Mouse (Mus musculus) lung, embryonic 15.5 days (tissue): ENCODE measurements at regions not wholly inside any gene's neighbourhood (a gene's known extent, or its start where the extent isn't known, plus 50 kb on each side); places are given as distances from the start of the nearest gene placed in this dataset.

Source experiments
- ATAC-seq: fragments of 200-750 bp; cut with Nextera tagmentation; 2 replicates; pipeline ENCODE4 v1.8.0; 2017; ENCODE audit warnings: moderate number of reproducible peaks, borderline replicate concordance; ENCODE audit not compliant: low FRiP score, low TSS enrichment; ENCODE audit errors: extremely low read depth
- H3K27ac ChIP-seq: fragments of 300-500 bp; sonication (generic); 2 replicates; pipeline ENCODE4 v1.5.1; 2015; ENCODE audit warnings: moderate library complexity, mild to moderate bottlenecking, inconsistent platforms
- H3K27me3 ChIP-seq: fragments of 300-500 bp; sonication (generic); 2 replicates; pipeline ENCODE4 v1.6.1; 2015; ENCODE audit warnings: inconsistent platforms
- H3K36me3 ChIP-seq: fragments of 300-500 bp; sonication (generic); 2 replicates; pipeline ENCODE4 v1.6.1; 2015; ENCODE audit warnings: inconsistent platforms
- H3K4me1 ChIP-seq: fragments of 300-500 bp; sonication (generic); 2 replicates; pipeline ENCODE4 v1.6.1; 2015; ENCODE audit warnings: inconsistent platforms
- H3K4me2 ChIP-seq: fragments of 300-500 bp; sonication (generic); 2 replicates; pipeline ENCODE4 v1.6.1; 2015; ENCODE audit warnings: inconsistent platforms, mild to moderate bottlenecking, moderate library complexity
- H3K4me3 ChIP-seq: fragments of 300-500 bp; sonication (generic); 2 replicates; pipeline ENCODE4 v1.5.1; 2015; ENCODE audit warnings: mild to moderate bottlenecking, inconsistent platforms
- H3K9ac ChIP-seq: fragments of 300-500 bp; sonication (generic); 2 replicates; pipeline ENCODE4 v1.6.1; 2015; ENCODE audit warnings: inconsistent platforms
- H3K9me3 ChIP-seq: fragments of 300-500 bp; sonication (generic); 2 replicates; pipeline ENCODE4 v1.6.1; 2016; ENCODE audit warnings: inconsistent platforms
- WGBS: fragments of 180-500 bp; shearing (Covaris S2); methylation state at CpG from one replicate; pipeline ENCODE4 v1.1.7; 2015; 5-methylcytosine and 5-hydroxymethylcytosine counted together

GRCm38 (mm10) chr2:8428145-8428544 lies 918.8 kb upstream of the Celf2 start:
- WGBS: 59% methylated on average over 2 of the region's 2 CpGs
- H3K27ac ChIP-seq: no peak overlapping the region
- no peak overlapping the region for H3K9ac ChIP-seq
- no peak overlapping the region for H3K4me2 ChIP-seq
- no peaks in the 10 kb centered on the region for H3K9me3 ChIP-seq
- H3K36me3 ChIP-seq: no peaks in the 10 kb centered on the region
- no peak overlapping the region for H3K4me3 ChIP-seq
- H3K27me3 ChIP-seq: no peaks in the 10 kb centered on the region
- H3K4me1 ChIP-seq: no peaks in the 10 kb centered on the region
- no peak for ATAC-seq

DNA sequence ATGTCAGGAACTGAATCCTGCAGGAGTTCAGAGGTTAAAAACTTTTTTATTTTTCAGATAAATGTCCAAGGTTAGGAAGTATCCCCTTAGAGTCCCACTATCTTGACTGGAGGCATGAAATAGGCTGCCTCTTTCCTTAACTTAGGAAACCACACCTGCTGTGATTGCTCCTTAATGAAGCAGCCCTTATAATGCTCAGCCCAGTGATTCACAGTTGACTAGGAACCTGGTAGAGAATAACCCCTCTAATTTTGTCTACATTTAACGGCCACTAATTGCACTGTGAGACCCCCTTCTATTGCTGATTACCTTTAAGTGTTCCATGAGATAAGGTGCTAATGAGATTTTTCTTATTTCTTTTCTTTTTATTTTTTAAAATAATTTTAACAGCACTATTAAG lies 918.4 kb upstream of the Celf2 start:
- Histone ChIP-seq H3K9me3 (no peaks in the 10 kb centered on the region), H3K36me3 (no peaks in the 10 kb centered on the region), H3K27me3 (no peaks in the 10 kb centered on the region), H3K4me3 (no peak overlapping the region), H3K27ac (no peak overlapping the region), H3K4me1 (no peaks in the 10 kb centered on the region), H3K4me2 (no peak overlapping the region), H3K9ac (no peak overlapping the region)
- 69% methylated on average over 1 of the region's 1 CpGs for WGBS
- no peak for ATAC-seq

- no peaks in the 10 kb centered on the region for H3K9me3 ChIP-seq
- H3K4me2 ChIP-seq: no peak overlapping the region
- no peak overlapping the region for H3K27ac ChIP-seq
- no peaks in the 10 kb centered on the region for H3K36me3 ChIP-seq
- WGBS: 25% methylated on average over 3 of the region's 3 CpGs
- peak; percentile 89; the same call in 1 of the 2 replicates for ATAC-seq
- H3K4me3 ChIP-seq: no peak overlapping the region
- no peaks in the 10 kb centered on the region for H3K27me3 ChIP-seq
- no peaks in the 10 kb centered on the region for H3K4me1 ChIP-seq
- no peak overlapping the region for H3K9ac ChIP-seq
Observed at GRCm38 (mm10) chr2:8415917-8416316, 906.6 kb upstream of the Celf2 start.

DNA sequence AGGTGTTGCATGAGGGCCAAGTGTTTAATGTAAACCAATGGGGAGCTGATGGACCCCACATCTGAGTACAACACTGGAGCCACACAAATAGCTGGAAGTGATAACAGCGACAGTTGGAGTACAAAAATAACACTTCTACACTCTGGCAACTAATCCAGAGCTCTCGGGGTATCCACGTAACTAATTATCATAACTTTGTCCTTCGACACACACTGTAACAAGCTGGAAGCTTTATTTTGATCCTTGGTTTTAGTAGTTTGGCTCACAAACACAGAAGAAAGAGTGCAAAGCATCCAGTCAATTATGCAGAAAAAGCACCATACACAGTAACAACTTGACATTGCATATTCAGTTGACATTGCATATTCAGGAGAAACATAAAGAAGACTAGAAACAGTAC lies 884.8 kb upstream of the Celf2 start:
- no peak for ATAC-seq
- H3K36me3 ChIP-seq: no peaks in the 10 kb centered on the region
- no peak overlapping the region for H3K4me3 ChIP-seq
- H3K4me2 ChIP-seq: no peak overlapping the region
- H3K27ac ChIP-seq: no peak overlapping the region
- H3K27me3 ChIP-seq: no peaks in the 10 kb centered on the region
- no peaks in the 10 kb centered on the region for H3K9me3 ChIP-seq
- no peak overlapping the region for H3K9ac ChIP-seq
- 59% methylated on average over 4 of the region's 4 CpGs for WGBS
- no peaks in the 10 kb centered on the region for H3K4me1 ChIP-seq

DNA sequence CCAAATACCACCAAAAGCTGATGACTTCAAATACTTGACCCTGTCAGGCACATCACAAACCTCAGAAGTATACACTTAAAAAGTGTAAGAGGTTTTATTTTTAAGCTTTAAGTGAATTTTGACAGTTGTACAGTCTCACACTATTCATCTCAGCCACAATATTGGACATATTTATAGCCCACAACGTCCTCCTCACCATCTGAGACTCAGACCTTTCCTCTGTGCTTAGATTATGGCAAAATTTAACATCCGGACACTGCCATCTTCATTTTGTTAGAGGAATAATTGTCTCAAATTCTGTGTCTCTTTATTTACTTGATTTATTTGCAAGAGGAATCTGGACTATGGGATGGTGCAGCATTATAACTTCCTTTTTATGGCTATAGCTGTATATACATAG lies 880.2 kb upstream of the Celf2 start:
- Histone ChIP-seq H3K27me3 (no peaks in the 10 kb centered on the region), H3K4me1 (no peaks in the 10 kb centered on the region), H3K9ac (no peak overlapping the region), H3K4me3 (no peak overlapping the region), H3K4me2 (no peak overlapping the region), H3K27ac (no peak overlapping the region), H3K9me3 (no peaks in the 10 kb centered on the region), H3K36me3 (no peaks in the 10 kb centered on the region)
- no peak for ATAC-seq
- WGBS: 35% methylated on average over 2 of the region's 2 CpGs

GRCm38 (mm10) chr2:8380246-8380645 lies 870.9 kb upstream of the Celf2 start:
- Histone ChIP-seq H3K4me2 (no peak overlapping the region), H3K4me1 (no peaks in the 10 kb centered on the region), H3K27me3 (no peaks in the 10 kb centered on the region), H3K9ac (no peak overlapping the region), H3K27ac (no peak overlapping the region), H3K9me3 (no peaks in the 10 kb centered on the region), H3K36me3 (no peaks in the 10 kb centered on the region), H3K4me3 (no peak overlapping the region)
- ATAC-seq: no peak
- 26% methylated on average over 1 of the region's 1 CpGs for WGBS

DNA sequence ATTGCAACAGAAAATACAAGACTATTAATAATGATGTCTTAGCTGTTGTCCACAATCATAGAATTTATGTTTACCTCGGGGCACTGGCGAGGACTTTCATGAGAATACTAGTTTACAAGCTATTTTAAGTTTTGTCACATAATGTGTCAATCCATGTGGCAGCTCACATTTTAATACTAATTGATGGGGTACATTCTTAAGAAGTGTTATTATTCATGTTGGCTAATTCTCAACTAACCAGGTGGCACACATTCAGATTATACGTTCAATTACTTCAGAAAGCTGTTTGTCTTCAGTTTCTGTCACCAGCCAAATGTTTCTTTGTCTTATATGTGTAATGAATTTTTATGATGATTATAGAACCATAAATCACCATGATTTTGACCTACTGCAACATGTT lies 870.2 kb upstream of the Celf2 start:
- Histone ChIP-seq H3K4me3 (no peak overlapping the region), H3K9me3 (no peaks in the 10 kb centered on the region), H3K27me3 (no peaks in the 10 kb centered on the region), H3K9ac (no peak overlapping the region), H3K27ac (no peak overlapping the region), H3K4me2 (no peak overlapping the region), H3K36me3 (no peaks in the 10 kb centered on the region), H3K4me1 (no peaks in the 10 kb centered on the region)
- ATAC-seq: no peak
- 68% methylated on average over 3 of the region's 3 CpGs for WGBS

DNA sequence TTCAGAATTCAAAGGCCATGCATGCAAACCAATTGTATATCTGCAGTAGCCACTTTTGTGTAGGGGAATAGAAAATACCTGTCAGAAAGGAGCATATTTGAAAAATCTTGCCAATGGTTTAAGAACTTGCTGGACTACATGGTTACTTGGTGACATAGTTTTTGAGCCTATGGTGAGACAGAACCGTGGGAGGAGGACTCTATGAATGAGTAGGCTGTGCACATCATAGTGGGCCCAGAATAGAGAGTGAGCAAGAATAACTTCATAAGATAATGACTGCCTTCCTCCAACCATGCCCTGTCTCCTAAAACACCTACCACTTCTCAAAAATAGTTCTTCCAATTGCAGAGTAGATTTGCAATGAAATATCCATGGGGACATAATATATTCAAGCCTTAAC lies 838.5 kb upstream of the Celf2 start:
- WGBS: 73% methylated on average over 1 of the region's 1 CpGs
- Histone ChIP-seq H3K9ac (no peak overlapping the region), H3K4me3 (no peak overlapping the region), H3K9me3 (no peaks in the 10 kb centered on the region), H3K36me3 (no peaks in the 10 kb centered on the region), H3K4me2 (no peak overlapping the region), H3K27ac (no peak overlapping the region), H3K27me3 (no peaks in the 10 kb centered on the region), H3K4me1 (no peaks in the 10 kb centered on the region)
- no peak for ATAC-seq

DNA sequence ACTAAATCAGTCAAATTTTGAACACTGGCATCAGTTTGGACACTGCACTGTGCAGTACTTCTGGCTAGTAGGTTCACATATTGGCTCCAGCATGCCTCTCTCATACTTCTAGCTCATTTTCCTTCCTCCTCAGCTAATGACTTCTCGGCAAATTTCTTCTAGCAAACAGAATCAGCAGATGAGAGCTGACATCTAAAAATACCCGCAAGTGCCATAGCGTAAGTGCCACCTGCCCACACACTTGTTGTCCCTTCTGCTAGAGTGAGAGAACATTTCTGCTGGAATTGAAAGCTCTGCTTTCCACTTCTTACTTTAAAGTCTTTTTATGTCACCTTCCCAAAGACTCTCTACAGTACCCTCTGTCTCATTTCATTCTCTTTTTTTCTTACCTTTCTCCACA lies 835.4 kb upstream of the Celf2 start:
- ATAC-seq: no peak
- H3K4me1 ChIP-seq: no peaks in the 10 kb centered on the region
- H3K4me2 ChIP-seq: no peak overlapping the region
- H3K9ac ChIP-seq: no peak overlapping the region
- no peak overlapping the region for H3K27ac ChIP-seq
- WGBS: 73% methylated on average over 3 of the region's 3 CpGs
- no peak overlapping the region for H3K4me3 ChIP-seq
- no peaks in the 10 kb centered on the region for H3K36me3 ChIP-seq
- no peaks in the 10 kb centered on the region for H3K27me3 ChIP-seq
- no peaks in the 10 kb centered on the region for H3K9me3 ChIP-seq

- Histone ChIP-seq H3K27ac (no peak overlapping the region), H3K9ac (no peak overlapping the region), H3K4me1 (no peaks in the 10 kb centered on the region), H3K9me3 (no peaks in the 10 kb centered on the region), H3K4me2 (no peak overlapping the region), H3K4me3 (no peak overlapping the region), H3K36me3 (no peaks in the 10 kb centered on the region), H3K27me3 (no peaks in the 10 kb centered on the region)
- 73% methylated on average over 7 of the region's 7 CpGs for WGBS
- ATAC-seq: no peak
Observed at GRCm38 (mm10) chr2:8338271-8338670, 828.9 kb upstream of the Celf2 start.

- Histone ChIP-seq H3K9me3 (no peaks in the 10 kb centered on the region), H3K36me3 (no peaks in the 10 kb centered on the region), H3K9ac (no peak overlapping the region), H3K4me1 (no peaks in the 10 kb centered on the region), H3K4me3 (no peak overlapping the region), H3K27ac (no peak overlapping the region), H3K4me2 (no peak overlapping the region), H3K27me3 (no peaks in the 10 kb centered on the region)
- WGBS: 68% methylated on average over 2 of the region's 2 CpGs
- no peak for ATAC-seq
Observed at GRCm38 (mm10) chr2:8296001-8296400, 786.6 kb upstream of the Celf2 start.

GRCm38 (mm10) chr2:8291357-8291756 lies 782.0 kb upstream of the Celf2 start:
- WGBS: 85% methylated on average over 4 of the region's 4 CpGs
- no peaks in the 10 kb centered on the region for H3K27me3 ChIP-seq

GRCm38 (mm10) chr2:8287403-8287802 lies 778.0 kb upstream of the Celf2 start:
- Histone ChIP-seq H3K4me3 (no peak overlapping the region), H3K9me3 (no peaks in the 10 kb centered on the region), H3K9ac (no peak overlapping the region), H3K36me3 (no peaks in the 10 kb centered on the region), H3K27me3 (no peaks in the 10 kb centered on the region), H3K4me2 (no peak overlapping the region), H3K4me1 (no peaks in the 10 kb centered on the region), H3K27ac (no peak overlapping the region)
- WGBS: 81% methylated on average over 4 of the region's 4 CpGs
- ATAC-seq: no peak

More at GRCm38 (mm10) chr2:8291357-8291756, 782.0 kb upstream of the Celf2 start:
- H3K4me1 ChIP-seq: no peaks in the 10 kb centered on the region
- no peaks in the 10 kb centered on the region for H3K36me3 ChIP-seq
- H3K27ac ChIP-seq: no peak overlapping the region
- H3K4me2 ChIP-seq: no peak overlapping the region
- no peak for ATAC-seq
- H3K9ac ChIP-seq: no peak overlapping the region
- H3K4me3 ChIP-seq: no peak overlapping the region
- H3K9me3 ChIP-seq: no peaks in the 10 kb centered on the region
